Mouse (Mus musculus): ENCODE results near the gene Lrfn2. TPM values are rescaled to one million over a fixed set of nuclear protein-coding genes. Genes with fewer than 3 reads are reported as not detected.

Lrfn2 gene
- polyA plus RNA-seq, 1 experiment from 2014 or later: 1.1 TPM

DNA sequence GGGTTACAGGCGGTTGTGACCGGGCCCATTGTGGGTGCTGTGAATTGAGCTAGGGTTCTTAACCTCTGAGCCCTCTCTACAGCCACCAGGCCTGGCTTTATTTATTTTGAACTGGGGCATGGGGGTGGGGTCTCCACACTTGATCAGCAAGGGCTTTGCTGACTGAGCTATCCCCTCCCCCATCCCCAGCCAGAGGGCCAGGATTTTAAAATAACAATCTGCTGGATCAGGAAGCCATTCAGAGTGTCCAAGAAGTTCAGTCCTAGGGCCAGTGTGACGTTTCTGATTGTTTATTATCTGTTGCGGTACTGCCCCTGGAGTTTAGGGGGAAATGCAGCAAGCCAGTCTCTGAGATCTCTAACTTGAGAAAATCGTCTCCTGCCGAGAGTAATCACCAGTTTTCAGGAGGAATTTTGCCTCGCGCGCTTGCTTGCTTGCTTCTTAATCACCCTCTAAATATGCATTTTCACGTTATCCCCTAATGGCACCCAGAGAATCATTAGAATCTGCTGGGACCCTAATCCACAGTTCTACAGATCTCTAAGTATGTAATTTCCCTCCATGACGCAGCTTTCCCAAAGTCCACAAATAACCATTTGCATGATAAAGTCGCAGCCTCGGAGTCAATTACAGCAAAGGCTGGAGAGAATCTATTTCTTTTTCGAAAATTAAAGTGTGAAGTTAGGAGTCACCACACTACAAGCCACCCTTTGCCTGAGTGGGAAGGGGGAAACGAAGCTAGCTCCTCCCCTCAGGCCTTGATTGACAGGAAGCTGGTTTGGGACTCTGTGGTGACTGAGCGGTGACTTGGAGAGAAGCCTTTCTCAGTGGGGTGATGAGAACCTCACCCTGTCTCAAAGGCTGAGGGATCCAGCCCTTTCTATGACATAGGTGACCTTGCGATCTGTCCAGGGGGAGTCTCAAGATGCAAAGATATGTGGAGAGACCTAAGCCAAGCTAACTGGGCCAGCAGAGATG lies 85.5 kb downstream of the Lrfn2 start:
- H3K9ac ChIP-seq: no peak overlapping the region
- H3K9me3 ChIP-seq: no peaks in the 10 kb centered on the region
- 0 out of 2 replicates have a peak, but pooled peaks cover 3% of the 10 kb centered on the region for H3K4me1 ChIP-seq
- no peaks in the 10 kb centered on the region for H3K27me3 ChIP-seq (replicated peaks)
- H3K27ac ChIP-seq: no peak overlapping the region
- no peak overlapping the region for H3K4me2 ChIP-seq
- 50% methylated on average over 17 of the region's 17 CpGs for WGBS
- no peak overlapping the region for H3K4me3 ChIP-seq (replicated peaks)
- no peaks in the 10 kb centered on the region for H3K36me3 ChIP-seq
- no peak for ATAC-seq (ENCODE audit: insufficient read depth, low FRiP score, low read depth)

DNA sequence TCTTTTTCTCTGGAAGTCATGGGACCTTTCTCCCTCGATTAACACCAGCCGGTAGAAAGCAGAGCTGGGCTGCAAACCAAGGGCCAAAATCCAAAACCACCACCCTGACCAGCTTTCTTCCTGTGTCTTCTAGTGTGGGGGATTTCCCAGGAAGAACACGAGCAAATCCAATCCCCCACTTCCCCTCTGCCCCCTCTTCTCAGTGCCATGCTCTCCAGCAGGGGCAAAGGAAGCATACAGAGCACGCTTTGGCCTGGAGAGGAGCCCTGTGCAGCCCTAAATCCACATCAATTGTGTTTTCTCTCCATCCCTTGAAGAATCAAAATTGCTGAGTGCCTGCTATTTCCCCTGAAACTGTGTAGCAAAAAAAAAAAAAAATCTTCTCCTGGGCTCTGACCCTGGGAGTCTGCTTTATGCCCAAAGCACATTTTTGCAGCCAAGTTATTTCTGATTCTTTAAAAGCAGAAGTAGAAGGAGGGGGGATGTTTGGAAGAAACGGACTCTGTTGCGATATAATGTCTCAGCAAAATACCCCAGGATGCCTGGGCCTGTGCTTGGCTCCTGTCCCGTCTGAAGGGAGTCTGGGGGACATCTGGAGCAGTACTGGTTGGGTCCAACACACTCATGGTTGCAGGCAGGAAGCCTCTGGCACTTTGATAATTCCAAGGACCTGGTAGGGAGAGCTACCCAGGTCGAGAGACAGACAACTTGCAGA lies 86.8 kb downstream of the Lrfn2 start:
- no peak overlapping the region for H3K27ac ChIP-seq
- 60% methylated on average over 8 of the region's 8 CpGs for WGBS

DNA sequence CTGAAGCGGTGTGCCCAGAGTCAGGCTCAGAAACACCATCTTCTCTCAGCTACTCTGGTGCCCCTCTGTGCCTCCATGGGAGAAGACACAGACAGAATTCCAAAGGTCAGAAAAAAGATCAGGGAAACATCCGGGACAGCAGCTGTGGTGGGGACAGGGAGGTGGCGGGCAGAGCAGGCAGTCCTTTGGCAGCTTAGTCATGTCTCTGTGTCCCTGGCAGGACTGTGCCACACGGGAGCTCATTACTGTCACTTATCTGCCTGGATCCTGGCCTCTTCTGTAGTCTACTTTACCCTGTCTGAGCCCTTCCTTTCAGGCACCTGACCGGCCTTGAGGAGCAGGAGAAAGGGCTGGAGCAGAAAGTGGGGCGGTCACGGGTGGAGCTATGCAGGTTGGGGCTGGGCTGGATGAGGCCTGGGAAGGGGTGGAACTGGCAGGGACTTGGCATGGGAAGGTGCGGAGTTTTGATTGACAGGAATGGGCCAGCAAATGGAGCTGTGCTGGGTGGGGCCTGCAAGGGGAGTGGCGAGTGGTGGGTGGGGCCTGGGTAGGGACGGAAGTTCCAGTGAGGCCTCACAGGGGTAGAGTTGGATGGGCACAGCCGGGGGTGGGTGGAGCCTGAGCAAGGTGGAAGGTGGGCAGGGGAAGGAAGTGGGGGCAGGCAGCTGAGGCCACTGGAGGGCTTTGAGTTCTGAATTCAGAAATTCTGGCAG lies 97.5 kb downstream of the Lrfn2 start:
- Histone ChIP-seq H3K9me3 (no peaks in the 10 kb centered on the region), H3K4me1 (peaks cover 4% of the 10 kb centered on the region; the same call in 1 of the 2 replicates), H3K4me2 (0 out of 2 replicates have a peak overlapping the region, but pooled peaks have one; percentile 13), H3K9ac (no peak overlapping the region), H3K27ac (no peak overlapping the region), H3K36me3 (no peaks in the 10 kb centered on the region), H3K4me3 (replicated peaks) (no peak overlapping the region), H3K27me3 (replicated peaks) (no peaks in the 10 kb centered on the region)
- 31% methylated on average over 11 of the region's 11 CpGs for WGBS
- ATAC-seq (ENCODE audit: insufficient read depth, low FRiP score, low read depth): peak; percentile 94

More for the DNA sequence above, 86.8 kb downstream of the Lrfn2 start:
- Histone ChIP-seq H3K4me3 (replicated peaks) (no peak overlapping the region), H3K27me3 (replicated peaks) (no peaks in the 10 kb centered on the region), H3K4me2 (no peak overlapping the region), H3K9ac (no peak overlapping the region), H3K36me3 (no peaks in the 10 kb centered on the region), H3K4me1 (0 out of 2 replicates have a peak, but pooled peaks cover 3% of the 10 kb centered on the region), H3K9me3 (no peaks in the 10 kb centered on the region)
- ATAC-seq (ENCODE audit: insufficient read depth, low FRiP score, low read depth): no peak

DNA sequence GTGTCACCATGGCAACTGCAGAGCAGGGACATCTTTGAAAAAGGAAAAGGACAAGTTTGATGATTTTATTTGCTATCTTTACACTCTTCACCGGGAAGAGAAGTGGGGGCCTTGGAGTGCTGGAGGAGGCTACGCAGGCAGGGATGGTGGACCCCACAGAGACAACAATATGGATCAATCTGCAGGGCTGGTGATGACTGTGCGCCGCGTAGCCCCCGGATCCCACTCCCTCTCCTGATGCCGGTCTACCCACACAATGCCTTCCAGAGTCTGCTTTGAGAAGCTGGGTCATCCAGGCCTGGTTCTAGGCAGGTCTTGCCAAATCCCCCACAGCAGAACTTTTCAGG lies 98.1 kb downstream of the Lrfn2 start:
- 86% methylated on average over 7 of the region's 7 CpGs for WGBS
- Histone ChIP-seq H3K9me3 (no peaks in the 10 kb centered on the region), H3K27ac (no peak overlapping the region), H3K4me1 (peaks cover 4% of the 10 kb centered on the region; the same call in 1 of the 2 replicates), H3K4me2 (no peak overlapping the region), H3K9ac (no peak overlapping the region), H3K27me3 (replicated peaks) (no peaks in the 10 kb centered on the region), H3K4me3 (replicated peaks) (no peak overlapping the region), H3K36me3 (no peaks in the 10 kb centered on the region)
- ATAC-seq (ENCODE audit: insufficient read depth, low FRiP score, low read depth): no peak

DNA sequence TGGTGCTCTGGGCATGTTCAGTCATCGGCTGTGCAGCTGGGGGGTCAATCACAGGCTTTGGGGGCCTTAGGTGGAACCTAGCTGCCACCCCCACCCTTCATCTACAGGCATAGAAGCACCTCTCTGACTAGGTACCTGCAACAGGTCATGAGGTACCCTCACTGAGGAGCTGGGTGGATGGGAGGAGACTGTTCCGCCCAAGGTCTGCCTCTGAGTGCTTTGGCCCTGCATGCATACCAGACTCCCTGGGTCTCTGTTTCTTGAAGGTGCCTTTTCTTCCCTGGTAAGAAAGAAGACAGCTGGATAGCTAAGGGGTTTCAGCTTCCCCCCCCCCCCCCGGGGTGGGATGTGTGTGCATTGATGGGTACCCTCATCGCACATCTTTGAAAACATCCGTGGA lies 98.7 kb downstream of the Lrfn2 start:
- H3K27ac ChIP-seq: no peak overlapping the region
- no peaks in the 10 kb centered on the region for H3K9me3 ChIP-seq
- no peak overlapping the region for H3K4me2 ChIP-seq
- no peak overlapping the region for H3K9ac ChIP-seq
- H3K27me3 ChIP-seq (replicated peaks): no peaks in the 10 kb centered on the region
- peaks cover 4% of the 10 kb centered on the region; the same call in 1 of the 2 replicates for H3K4me1 ChIP-seq
- no peak overlapping the region for H3K4me3 ChIP-seq (replicated peaks)
- WGBS: 82% methylated on average over 5 of the region's 5 CpGs
- no peaks in the 10 kb centered on the region for H3K36me3 ChIP-seq
- no peak for ATAC-seq (ENCODE audit: insufficient read depth, low FRiP score, low read depth)

DNA sequence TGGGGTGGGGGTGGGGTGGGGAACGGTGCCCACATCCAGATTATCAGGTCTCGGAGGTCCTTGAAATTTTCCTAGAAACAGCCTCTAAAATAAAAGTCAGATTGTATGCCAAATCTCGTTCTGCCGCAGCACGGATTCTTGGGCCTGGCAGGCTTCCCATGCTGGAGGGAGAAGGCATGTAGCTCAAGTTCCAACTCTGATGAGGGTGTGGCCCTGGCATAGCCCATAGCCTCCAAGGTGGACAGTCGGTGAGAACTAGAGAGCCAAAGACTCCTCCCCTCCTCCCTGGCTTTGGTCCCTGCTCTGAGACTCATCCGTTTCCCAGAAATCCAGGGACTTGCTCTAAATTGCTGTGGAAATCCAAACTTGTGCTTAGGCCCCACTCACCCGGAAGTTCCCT lies 99.6 kb downstream of the Lrfn2 start:
- H3K9me3 ChIP-seq: no peaks in the 10 kb centered on the region
- no peaks in the 10 kb centered on the region for H3K36me3 ChIP-seq
- no peaks in the 10 kb centered on the region for H3K27me3 ChIP-seq (replicated peaks)
- H3K4me1 ChIP-seq: peaks cover 4% of the 10 kb centered on the region; the same call in 1 of the 2 replicates
- ATAC-seq (ENCODE audit: insufficient read depth, low FRiP score, low read depth): no peak
- H3K27ac ChIP-seq: no peak overlapping the region
- no peak overlapping the region for H3K4me2 ChIP-seq
- no peak overlapping the region for H3K9ac ChIP-seq
- 61% methylated on average over 8 of the region's 8 CpGs for WGBS
- H3K4me3 ChIP-seq (replicated peaks): no peak overlapping the region

DNA sequence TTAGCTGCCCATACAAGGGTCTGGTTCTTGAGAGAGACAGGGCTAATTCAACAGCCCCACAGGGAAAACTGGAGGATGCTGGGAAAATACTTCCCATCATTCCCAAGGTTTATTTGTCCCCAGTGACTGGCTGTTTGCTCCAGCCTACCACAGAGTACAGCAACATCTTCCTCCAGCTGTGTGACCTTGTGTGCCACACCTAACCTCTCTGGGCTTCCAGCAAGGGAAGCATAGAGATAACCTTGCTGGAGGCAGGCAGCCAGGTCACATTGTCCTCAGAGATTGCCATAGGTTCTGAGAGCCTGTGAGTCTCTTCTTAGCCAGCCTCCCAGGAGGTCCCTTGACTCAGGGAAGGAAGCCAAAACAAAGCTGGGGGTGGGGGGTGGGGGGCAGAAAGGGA lies 101.1 kb downstream of the Lrfn2 start:
- peaks cover 4% of the 10 kb centered on the region; the same call in 1 of the 2 replicates for H3K4me1 ChIP-seq
- no peak overlapping the region for H3K4me2 ChIP-seq
- no peaks in the 10 kb centered on the region for H3K9me3 ChIP-seq
- no peak overlapping the region for H3K27ac ChIP-seq
- no peaks in the 10 kb centered on the region for H3K36me3 ChIP-seq
- H3K27me3 ChIP-seq (replicated peaks): no peaks in the 10 kb centered on the region
- H3K9ac ChIP-seq: no peak overlapping the region
- no peak overlapping the region for H3K4me3 ChIP-seq (replicated peaks)
- no peak for ATAC-seq (ENCODE audit: insufficient read depth, low FRiP score, low read depth)

DNA sequence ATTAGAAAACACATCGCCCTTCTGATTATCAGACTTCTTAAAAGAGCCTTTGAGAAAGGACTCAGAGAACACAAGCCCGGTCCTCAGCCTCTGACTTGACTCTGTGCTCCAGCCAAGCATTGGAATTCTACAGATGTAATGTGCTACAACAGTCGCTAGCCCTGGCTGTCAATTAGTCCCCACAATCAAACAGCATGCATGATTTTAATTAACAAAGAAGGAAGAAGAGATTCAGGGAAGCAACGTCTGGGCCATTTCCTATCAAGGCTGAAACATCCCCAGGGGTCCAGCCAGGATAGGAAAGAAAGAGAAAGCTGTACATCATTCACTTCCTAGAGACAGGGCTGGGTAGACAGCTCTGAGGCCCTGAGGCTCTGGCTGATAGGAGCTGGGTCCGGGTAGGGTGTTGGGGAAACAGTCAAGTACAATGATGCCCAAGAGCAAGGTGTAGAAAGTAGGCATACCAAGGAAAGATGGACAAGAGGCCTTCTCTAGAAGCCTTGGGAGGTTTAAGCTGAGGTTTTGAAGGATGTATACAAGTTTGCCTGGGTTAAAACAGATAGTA lies 101.6 kb downstream of the Lrfn2 start:
- no peak overlapping the region for H3K27ac ChIP-seq
- no peak overlapping the region for H3K4me3 ChIP-seq (replicated peaks)
- H3K4me1 ChIP-seq: peaks cover 3% of the 10 kb centered on the region; the same call in 1 of the 2 replicates
- H3K4me2 ChIP-seq: no peak overlapping the region
- H3K9ac ChIP-seq: no peak overlapping the region
- ATAC-seq (ENCODE audit: insufficient read depth, low FRiP score, low read depth): no peak
- H3K36me3 ChIP-seq: no peaks in the 10 kb centered on the region
- no peaks in the 10 kb centered on the region for H3K9me3 ChIP-seq
- H3K27me3 ChIP-seq (replicated peaks): no peaks in the 10 kb centered on the region
- 55% methylated on average over 5 of the region's 5 CpGs for WGBS

DNA sequence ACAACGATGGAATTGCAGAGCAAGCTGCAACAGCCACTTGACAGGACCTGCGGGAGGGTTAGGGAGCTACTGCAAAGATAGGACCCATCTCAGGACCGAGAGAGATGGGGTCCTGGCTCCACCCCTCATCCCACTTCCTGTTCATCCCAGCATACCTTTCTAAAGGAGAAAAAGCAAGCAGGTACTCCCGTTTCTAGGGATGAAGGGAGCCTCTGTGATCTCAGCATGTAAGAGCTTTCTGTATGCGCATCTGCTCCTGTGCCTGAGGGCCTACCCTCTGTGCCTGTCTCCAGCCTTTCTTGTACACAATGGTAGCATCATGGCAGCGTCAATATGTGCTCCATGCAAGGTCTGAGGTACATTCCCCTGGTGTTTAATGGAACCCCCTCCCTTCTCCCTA lies 102.9 kb downstream of the Lrfn2 start:
- WGBS: 68% methylated on average over 6 of the region's 6 CpGs
- no peak overlapping the region for H3K9ac ChIP-seq
- no peak for ATAC-seq (ENCODE audit: insufficient read depth, low FRiP score, low read depth)

DNA sequence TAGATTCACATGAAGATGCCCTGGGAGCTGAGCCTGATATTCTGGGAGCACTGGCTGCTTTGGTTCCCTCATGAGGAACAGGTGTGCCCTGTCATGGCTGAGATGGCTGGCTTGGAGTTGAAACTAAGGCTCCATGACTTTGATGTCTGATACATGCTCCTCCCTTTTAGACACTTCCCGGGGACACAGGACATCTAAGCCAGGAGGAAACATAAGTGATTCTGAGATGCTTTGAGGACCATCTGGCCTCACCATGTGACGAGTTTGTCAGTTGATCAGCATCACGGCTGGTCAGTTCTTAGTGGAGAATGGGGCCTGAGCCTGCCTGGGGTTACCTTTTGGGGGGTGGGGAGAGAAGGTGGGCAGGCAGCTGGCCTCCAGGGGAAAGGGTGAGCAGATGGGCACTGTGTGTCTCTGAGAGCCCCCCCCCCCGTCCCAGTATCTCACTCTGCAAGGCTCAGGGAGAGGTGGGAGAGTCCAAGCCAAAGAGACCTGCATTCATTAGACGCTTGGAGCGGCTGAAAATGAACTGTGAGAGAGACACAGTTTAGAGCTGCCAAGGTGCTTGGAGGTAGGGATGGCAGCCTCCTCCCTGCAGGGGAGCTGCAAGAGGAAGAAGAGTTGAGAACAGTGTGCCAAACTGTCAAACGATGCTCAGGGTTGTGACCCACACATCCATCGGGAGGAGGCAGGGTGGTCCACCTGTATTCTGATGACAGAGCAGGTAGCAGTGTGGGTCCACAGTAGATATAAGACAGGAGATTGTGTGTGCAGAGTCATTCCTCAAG lies 105.2 kb downstream of the Lrfn2 start:
- ATAC-seq (ENCODE audit: insufficient read depth, low FRiP score, low read depth): no peak
- H3K27ac ChIP-seq: no peak overlapping the region
- no peak overlapping the region for H3K9ac ChIP-seq
- no peaks in the 10 kb centered on the region for H3K9me3 ChIP-seq
- no peak overlapping the region for H3K4me3 ChIP-seq (replicated peaks)
- H3K27me3 ChIP-seq (replicated peaks): no peaks in the 10 kb centered on the region
- 57% methylated on average over 8 of the region's 8 CpGs for WGBS
- no peaks in the 10 kb centered on the region for H3K36me3 ChIP-seq
- no peaks in the 10 kb centered on the region for H3K4me1 ChIP-seq
- H3K4me2 ChIP-seq: no peak overlapping the region

More for the DNA sequence above, 102.9 kb downstream of the Lrfn2 start:
- H3K27ac ChIP-seq: no peak overlapping the region
- no peaks in the 10 kb centered on the region for H3K36me3 ChIP-seq
- H3K4me2 ChIP-seq: no peak overlapping the region
- H3K27me3 ChIP-seq (replicated peaks): no peaks in the 10 kb centered on the region
- H3K9me3 ChIP-seq: no peaks in the 10 kb centered on the region
- 0 out of 2 replicates have a peak, but pooled peaks cover 2% of the 10 kb centered on the region for H3K4me1 ChIP-seq
- H3K4me3 ChIP-seq (replicated peaks): no peak overlapping the region
